Mouse (Mus musculus) hindlimb bud, embryonic 11.5 days (tissue): ENCODE measurements around the gene Irak4.

Experiments used
- DNase-seq: peaks from one replicate; pipeline ENCODE4 v3.0.0-alpha.2; 2012; ENCODE audit warnings: low read depth, low spot score; ENCODE audit errors: extremely low spot score

Gene Irak4

GRCm38 (mm10) chr15:94558895-94559656 lies 15.6 kb downstream of the Irak4 start:
- no peak for DNase-seq

- no peak for DNase-seq
Observed at GRCm38 (mm10) chr15:94564909-94565308, 21.5 kb downstream of the Irak4 start.

GRCm38 (mm10) chr15:94565854-94566253 lies 22.4 kb downstream of the Irak4 start:
- DNase-seq = no peak

GRCm38 (mm10) chr15:94568496-94569182 lies 25.2 kb downstream of the Irak4 start:
- no peak for DNase-seq

- DNase-seq = no peak
Observed at GRCm38 (mm10) chr15:94571501-94571900, 28.1 kb downstream of the Irak4 start.

- DNase-seq = no peak
Observed at GRCm38 (mm10) chr15:94572746-94573145, 29.3 kb downstream of the Irak4 start.

- no peak for DNase-seq
Observed at GRCm38 (mm10) chr15:94574566-94575268, 31.3 kb downstream of the Irak4 start.

- no peak for DNase-seq
Observed at GRCm38 (mm10) chr15:94582000-94582593, 38.7 kb downstream of the Irak4 start.

- no peak for DNase-seq
Observed at GRCm38 (mm10) chr15:94583153-94583552, 39.7 kb downstream of the Irak4 start.

- DNase-seq = no peak
Observed at GRCm38 (mm10) chr15:94584738-94585137, 41.3 kb downstream of the Irak4 start.

- no peak for DNase-seq
Observed at GRCm38 (mm10) chr15:94587826-94588715, 44.6 kb downstream of the Irak4 start.

GRCm38 (mm10) chr15:94589219-94590075 lies 46.0 kb downstream of the Irak4 start, which contains the start of gene Twf1:
Gene Twf1, minus strand, starts transcription at chr15:94589889.
- DNase-seq = peak; percentile 77

- no peak for DNase-seq
Observed at GRCm38 (mm10) chr15:94590083-94590482, 46.6 kb downstream of the Irak4 start.

- DNase-seq = no peak
Observed at GRCm38 (mm10) chr15:94591356-94591755, 47.9 kb downstream of the Irak4 start.

- no peak for DNase-seq
Observed at GRCm38 (mm10) chr15:94593586-94593985, 50.1 kb downstream of the Irak4 start.

- no peak for DNase-seq
Observed at GRCm38 (mm10) chr15:94600145-94600707, 56.8 kb downstream of the Irak4 start.

- no peak for DNase-seq
Observed at GRCm38 (mm10) chr15:94601339-94601738, 57.9 kb downstream of the Irak4 start.

- no peak for DNase-seq
Observed at GRCm38 (mm10) chr15:94602441-94602840, 59.0 kb downstream of the Irak4 start.

- DNase-seq = no peak
Observed at GRCm38 (mm10) chr15:94607768-94608167, 64.3 kb downstream of the Irak4 start.
